Mouse (Mus musculus) lung, embryonic 14.5 days (tissue): ENCODE data around the gene Ptpn21. TPM values are rescaled to one million over a fixed set of nuclear protein-coding genes. Genes with fewer than 3 reads are reported as not detected.

Experiments
- ATAC-seq: fragments of 200-750 bp; cut with Nextera tagmentation; 2 replicates; pipeline ENCODE4 v1.8.0; 2017; ENCODE audit warnings: mild to moderate bottlenecking, moderate TSS enrichment, moderate library complexity; ENCODE audit not compliant: insufficient read depth
- DNase-seq: peaks from one replicate; pipeline ENCODE4 v3.0.0-alpha.2; 2015
- H3K27ac ChIP-seq: fragments of 300-500 bp; sonication (generic); 2 replicates; pipeline ENCODE4 v1.5.1; 2014; ENCODE audit warnings: low read depth, mild to moderate bottlenecking, moderate library complexity
- H3K27me3 ChIP-seq: fragments of 300-500 bp; sonication (generic); 2 replicates; pipeline ENCODE4 v1.6.1; 2014; ENCODE audit warnings: low read length, control low read depth; ENCODE audit not compliant: insufficient read depth
- H3K36me3 ChIP-seq: fragments of 300-500 bp; sonication (generic); 2 replicates; pipeline ENCODE4 v1.6.1; 2014; ENCODE audit warnings: control low read depth; ENCODE audit not compliant: insufficient read depth
- H3K4me1 ChIP-seq: fragments of 300-500 bp; sonication (generic); 2 replicates; pipeline ENCODE4 v1.6.1; 2014; ENCODE audit warnings: antibody characterized with exemption, control low read depth; ENCODE audit not compliant: insufficient read depth
- H3K4me2 ChIP-seq: fragments of 300-500 bp; sonication (generic); 2 replicates; pipeline ENCODE4 v1.6.1; 2014; ENCODE audit warnings: mild to moderate bottlenecking
- H3K4me3 ChIP-seq: fragments of 300-500 bp; sonication (generic); 2 replicates; pipeline ENCODE4 v1.5.1; 2014; ENCODE audit warnings: low read depth, low read length
- H3K9ac ChIP-seq: fragments of 300-500 bp; sonication (generic); 2 replicates; pipeline ENCODE4 v1.6.1; 2014
- H3K9me3 ChIP-seq: fragments of 300-500 bp; sonication (generic); 2 replicates; pipeline ENCODE4 v1.6.1; 2016; ENCODE audit warnings: low read depth, low read length, control low read depth
- CTCF ChIP-seq: IDR thresholded peaks from 2 replicates; pipeline ENCODE4 v1.5.1; 2016; ENCODE audit warnings: antibody characterized with exemption, low read depth
- WGBS: fragments of 180-500 bp; shearing (Covaris S2); extraction: QIAGEN DNeasy Blood & Tissue Kit; methylation state at CpG from one replicate; pipeline ENCODE4 v1.1.7; 2014; 5-methylcytosine and 5-hydroxymethylcytosine counted together
- polyA plus RNA-seq: library from polyadenylated mRNA; unstranded; fragments of >200 nt; fragmentation: Nextera tagmentation; extraction: Ambion mirVana; gene quantifications from 2 replicates; pipeline ENCODE4 v1.2.1, GENCODE M21; 2014

The Ptpn21 gene
- 13.4 and 14.5 TPM in 2 replicates for polyA plus RNA-seq

- Histone ChIP-seq H3K4me3 (peak within 1 kb of the TSS; percentile 81), H3K9ac (peak within 1 kb of the TSS; percentile 95), H3K36me3 (0 out of 2 replicates have a peak, but pooled peaks cover 4% of the 10 kb centered on the region), H3K27me3 (no peaks in the 10 kb centered on the region), H3K4me2 (peak within 1 kb of the TSS; percentile 68), H3K9me3 (no peaks in the 10 kb centered on the region), H3K27ac (peak within 1 kb of the TSS; percentile 98), H3K4me1 (peaks cover 19% of the 10 kb centered on the region)
- no peak for TF ChIP-seq CTCF
- under 1% methylated on average over 75 of the region's 75 CpGs for WGBS
- peak; percentile 78 for ATAC-seq
- DNase-seq, result peak; percentile 82
Observed at GRCm38 (mm10) chr12:98736951-98737800, at the start of gene Ptpn21. TSS of gene Ptpn21 (minus strand) at chr12:98737405.

GRCm38 (mm10) chr12:98784251-98784650 lies 47.0 kb upstream of the Ptpn21 start:
- no peak for TF ChIP-seq CTCF
- Histone ChIP-seq H3K9ac (no peak overlapping the region), H3K9me3 (no peaks in the 10 kb centered on the region), H3K27me3 (no peaks in the 10 kb centered on the region), H3K4me3 (no peak overlapping the region), H3K4me1 (no peaks in the 10 kb centered on the region), H3K36me3 (peaks cover 86% of the 10 kb centered on the region), H3K27ac (no peak overlapping the region), H3K4me2 (no peak overlapping the region)
- DNase-seq, result no peak
- 87% methylated on average over 1 of the region's 1 CpGs for WGBS
- ATAC-seq, result no peak

DNA sequence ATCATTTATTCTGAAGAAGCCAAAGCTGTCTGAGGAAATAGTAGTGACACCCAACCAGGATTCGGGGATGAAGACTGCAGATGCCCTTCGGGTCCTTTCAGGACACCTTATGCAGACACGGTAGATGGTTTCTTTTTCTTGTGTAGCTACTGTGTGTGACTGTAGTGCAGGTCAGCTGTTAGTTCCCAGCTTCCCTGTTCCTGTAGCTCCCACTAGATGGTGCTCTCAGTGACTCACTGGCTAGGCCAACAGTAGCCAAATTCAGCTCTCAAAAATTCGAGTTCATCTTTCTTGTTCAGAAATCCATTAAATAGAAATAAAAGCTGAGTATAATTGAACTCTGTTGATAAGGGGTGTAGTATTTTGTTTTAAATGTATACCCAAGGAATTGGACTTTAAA lies 41.9 kb upstream of the Ptpn21 start:
- H3K27me3 ChIP-seq, result no peaks in the 10 kb centered on the region
- H3K9me3 ChIP-seq, result no peaks in the 10 kb centered on the region
- H3K36me3 ChIP-seq, result peaks cover 90% of the 10 kb centered on the region
- no peak overlapping the region for H3K4me2 ChIP-seq
- TF ChIP-seq CTCF, result peak; percentile 50
- no peak overlapping the region for H3K27ac ChIP-seq
- H3K4me1 ChIP-seq, result no peaks in the 10 kb centered on the region
- no peak overlapping the region for H3K4me3 ChIP-seq
- ATAC-seq (no peak), DNase-seq (peak; percentile 53)
- 77% methylated on average over 4 of the region's 4 CpGs for WGBS
- no peak overlapping the region for H3K9ac ChIP-seq

GRCm38 (mm10) chr12:98777509-98777908 lies 40.3 kb upstream of the Ptpn21 start:
- no peak for DNase-seq
- Histone ChIP-seq H3K4me1 (no peaks in the 10 kb centered on the region), H3K9me3 (no peaks in the 10 kb centered on the region), H3K27ac (no peak overlapping the region), H3K4me3 (no peak overlapping the region), H3K9ac (no peak overlapping the region), H3K36me3 (peaks cover 90% of the 10 kb centered on the region), H3K4me2 (no peak overlapping the region), H3K27me3 (no peaks in the 10 kb centered on the region)
- ATAC-seq, result no peak
- 72% methylated on average over 3 of the region's 3 CpGs for WGBS
- TF ChIP-seq CTCF, result no peak

- no peaks in the 10 kb centered on the region for H3K27me3 ChIP-seq
- no peak overlapping the region for H3K4me3 ChIP-seq
- H3K36me3 ChIP-seq, result peaks cover 93% of the 10 kb centered on the region
- H3K9me3 ChIP-seq, result no peaks in the 10 kb centered on the region
- no peak overlapping the region for H3K27ac ChIP-seq
- no peak for DNase-seq
- no peak for ATAC-seq
- H3K4me2 ChIP-seq, result no peak overlapping the region
- no peak for TF ChIP-seq CTCF
- H3K4me1 ChIP-seq, result no peaks in the 10 kb centered on the region
- no peak overlapping the region for H3K9ac ChIP-seq
- WGBS, result 96% methylated on average over 2 of the region's 2 CpGs
Observed at GRCm38 (mm10) chr12:98766241-98766640, 29.0 kb upstream of the Ptpn21 start.

DNA sequence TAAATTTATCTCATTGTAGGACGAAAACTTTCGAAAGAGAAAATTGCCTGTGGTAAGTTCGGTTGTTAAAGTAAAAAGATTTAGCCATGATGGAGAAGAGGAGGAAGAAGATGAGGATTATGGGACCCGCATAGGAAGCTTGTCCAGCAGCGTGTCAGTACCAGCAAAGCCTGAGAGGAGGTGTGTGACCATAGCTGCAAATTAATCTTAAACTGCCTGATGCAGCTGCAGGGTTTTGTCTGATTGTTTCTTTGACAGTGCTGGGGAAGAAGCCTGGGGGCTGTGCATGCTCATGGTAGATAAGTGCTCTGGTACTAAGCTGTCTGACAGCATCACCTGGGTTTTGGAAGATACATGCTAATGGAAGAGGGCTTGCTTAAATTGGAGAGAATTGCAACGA lies 22.5 kb upstream of the Ptpn21 start:
- Histone ChIP-seq H3K27me3 (no peaks in the 10 kb centered on the region), H3K27ac (no peak overlapping the region), H3K9ac (no peak overlapping the region), H3K4me1 (no peaks in the 10 kb centered on the region), H3K9me3 (no peaks in the 10 kb centered on the region), H3K36me3 (peaks cover 91% of the 10 kb centered on the region), H3K4me3 (no peak overlapping the region), H3K4me2 (no peak overlapping the region)
- WGBS, result 92% methylated on average over 6 of the region's 6 CpGs
- ATAC-seq (no peak), DNase-seq (no peak)
- TF ChIP-seq CTCF, result no peak

- no peaks in the 10 kb centered on the region for H3K4me1 ChIP-seq
- H3K27ac ChIP-seq, result no peak overlapping the region
- no peak overlapping the region for H3K9ac ChIP-seq
- 0 out of 2 replicates have a peak, but pooled peaks have one; percentile 8 for TF ChIP-seq CTCF
- WGBS, result 82% methylated on average over 6 of the region's 6 CpGs
- no peak overlapping the region for H3K4me2 ChIP-seq
- H3K4me3 ChIP-seq, result no peak overlapping the region
- DNase-seq (no peak), ATAC-seq (no peak)
- peaks cover 89% of the 10 kb centered on the region for H3K36me3 ChIP-seq
- no peaks in the 10 kb centered on the region for H3K27me3 ChIP-seq
- H3K9me3 ChIP-seq, result no peaks in the 10 kb centered on the region
Observed at GRCm38 (mm10) chr12:98757636-98758035, 20.4 kb upstream of the Ptpn21 start.
